Mouse (Mus musculus): ENCODE measurements at regions not wholly inside any gene's neighbourhood (a gene's known extent, or its start where the extent isn't known, plus 50 kb on each side); places are given as distances from the start of the nearest gene placed in this dataset.

GRCm38 (mm10) chr2:128538736-128539135 is 52.3 kb upstream of the Spdye4c start:
- Histone ChIP-seq H3K27me3 (ENCODE audit: control insufficient read depth, insufficient read depth, low read length) (no peaks in the 10 kb centered on the region), H3K36me3 (ENCODE audit: control insufficient read depth, insufficient read depth, low read length) (no peaks in the 10 kb centered on the region), H3K27ac (ENCODE audit: control insufficient read depth, insufficient read depth, low read depth, low read length) (no peak overlapping the region), H3K4me1 (ENCODE audit: control insufficient read depth, insufficient read depth, low read length) (no peaks in the 10 kb centered on the region), H3K4me3 (ENCODE audit: control insufficient read depth, low read depth, low read length) (no peak overlapping the region)
- TF ChIP-seq POLR2A (IDR thresholded peaks at IDR 0.05; ENCODE audit: control insufficient read depth, low read depth, low read length) (no peak), CTCF (IDR thresholded peaks at IDR 0.05; ENCODE audit: control insufficient read depth, insufficient read depth, insufficient replicate concordance, low read depth, low read length) (no peak)
